Mouse (Mus musculus) erythroblast, embryonic 14.5 days (primary cell): ENCODE data around the gene Kif18b. TPM values are rescaled to one million over a fixed set of nuclear protein-coding genes. Genes with fewer than 3 reads are reported as not detected.

ENCODE experiments used
- H3K27me3 ChIP-seq: 2 replicates; pipeline ENCODE4 v1.6.1; 2012; ENCODE audit warnings: inconsistent platforms; ENCODE audit not compliant: control insufficient read depth
- H3K36me3 ChIP-seq: 2 replicates; pipeline ENCODE4 v1.6.1; 2012; ENCODE audit warnings: mild to moderate bottlenecking, inconsistent platforms; ENCODE audit not compliant: control insufficient read depth
- H3K4me1 ChIP-seq: 2 replicates; pipeline ENCODE4 v1.6.1; 2012; ENCODE audit warnings: inconsistent platforms; ENCODE audit not compliant: control insufficient read depth
- H3K4me3 ChIP-seq: replicated peaks from 2 replicates; pipeline ENCODE3; 2012; ENCODE audit warnings: moderate library complexity, mild to moderate bottlenecking, inconsistent platforms
- H3K9me3 ChIP-seq: 2 replicates; pipeline ENCODE4 v1.6.1; 2012; ENCODE audit warnings: low read length, inconsistent platforms, mixed read lengths; ENCODE audit not compliant: control insufficient read depth
- GATA1 ChIP-seq: IDR thresholded peaks from 2 replicates; pipeline ENCODE4 v1.6.1; 2012; ENCODE audit warnings: low read length, inconsistent platforms, mixed read lengths
- TAL1 ChIP-seq: IDR thresholded peaks from 3 replicates; pipeline ENCODE4 v1.6.1; 2012; ENCODE audit warnings: low read length, inconsistent platforms, mixed read lengths
- polyA plus RNA-seq: library from polyadenylated mRNA; stranded (reverse); fragments of >175 nt; gene quantifications from 2 replicates; pipeline ENCODE4 v1.2.3, GENCODE M21; 2012

Kif18b gene
- polyA plus RNA-seq, 1 experiment, result 13.5 TPM

DNA sequence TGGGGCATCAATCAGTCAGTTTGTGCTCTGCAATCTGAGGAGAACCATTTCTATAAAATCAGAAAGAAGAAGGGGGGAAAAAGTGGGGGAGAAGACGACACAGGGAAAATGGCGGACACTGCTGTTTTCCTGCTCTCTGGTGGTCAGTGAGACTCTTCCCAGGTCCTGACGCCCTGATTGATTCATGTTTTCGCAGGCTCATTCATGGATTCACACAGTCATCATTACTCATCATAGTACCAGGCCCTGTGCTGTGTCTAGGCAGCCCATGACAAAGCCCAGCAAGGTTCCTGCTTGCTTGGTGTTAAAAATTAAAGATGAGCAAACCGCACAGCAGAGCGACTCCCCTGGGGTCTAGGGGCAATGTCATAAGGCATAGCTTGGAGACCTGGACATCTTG, 33.5 kb upstream of the Kif18b start:
- TF ChIP-seq TAL1, result no peak
- no peak for TF ChIP-seq GATA1
- no peaks in the 10 kb centered on the region for H3K36me3 ChIP-seq
- H3K4me3 ChIP-seq, result no peak overlapping the region
- no peaks in the 10 kb centered on the region for H3K4me1 ChIP-seq
- H3K27me3 ChIP-seq, result peaks cover 58% of the 10 kb centered on the region
- H3K9me3 ChIP-seq, result peaks cover 4% of the 10 kb centered on the region

GRCm38 (mm10) chr11:102957692-102958091, 32.8 kb upstream of the Kif18b start:
- Histone ChIP-seq H3K27me3 (peaks cover 58% of the 10 kb centered on the region), H3K4me1 (no peaks in the 10 kb centered on the region), H3K9me3 (peaks cover 4% of the 10 kb centered on the region), H3K4me3 (no peak overlapping the region), H3K36me3 (no peaks in the 10 kb centered on the region)
- TF ChIP-seq GATA1 (no peak), TAL1 (no peak)

DNA sequence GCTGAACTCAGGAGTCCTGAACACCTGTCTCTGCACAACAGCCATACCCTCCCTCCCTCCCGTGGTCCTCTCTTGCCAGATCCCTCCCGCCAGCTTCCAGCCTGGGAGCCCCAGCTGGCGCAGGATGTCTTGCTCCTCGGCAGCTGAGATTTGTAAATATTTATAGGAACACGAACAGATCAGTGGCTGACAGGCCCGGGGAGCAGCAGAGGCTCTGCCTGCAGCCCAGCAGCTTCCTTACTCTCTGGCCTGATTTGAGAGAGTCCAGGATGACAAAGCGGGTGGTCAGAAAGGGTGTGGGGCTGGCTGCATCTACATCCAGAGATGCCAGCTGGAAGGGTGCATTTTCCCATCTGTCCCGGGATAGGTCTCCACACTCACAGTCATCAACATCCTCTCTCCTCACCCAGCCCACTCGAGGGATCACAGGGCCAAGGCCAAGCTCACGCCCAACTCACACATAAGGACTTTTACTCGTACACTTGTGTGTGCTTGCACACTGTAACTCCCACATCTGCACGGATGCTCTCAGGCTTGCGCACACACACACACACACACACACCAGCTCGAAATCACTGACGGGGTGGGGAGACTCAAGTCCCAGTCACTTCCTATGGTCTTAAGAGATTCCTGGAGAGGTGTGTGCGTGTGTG, 32.2 kb upstream of the Kif18b start:
- H3K4me3 ChIP-seq, result no peak overlapping the region
- no peaks in the 10 kb centered on the region for H3K4me1 ChIP-seq
- H3K27me3 ChIP-seq, result peaks cover 60% of the 10 kb centered on the region
- TF ChIP-seq TAL1 (no peak), GATA1 (no peak)
- H3K9me3 ChIP-seq, result peaks cover 4% of the 10 kb centered on the region
- no peaks in the 10 kb centered on the region for H3K36me3 ChIP-seq

DNA sequence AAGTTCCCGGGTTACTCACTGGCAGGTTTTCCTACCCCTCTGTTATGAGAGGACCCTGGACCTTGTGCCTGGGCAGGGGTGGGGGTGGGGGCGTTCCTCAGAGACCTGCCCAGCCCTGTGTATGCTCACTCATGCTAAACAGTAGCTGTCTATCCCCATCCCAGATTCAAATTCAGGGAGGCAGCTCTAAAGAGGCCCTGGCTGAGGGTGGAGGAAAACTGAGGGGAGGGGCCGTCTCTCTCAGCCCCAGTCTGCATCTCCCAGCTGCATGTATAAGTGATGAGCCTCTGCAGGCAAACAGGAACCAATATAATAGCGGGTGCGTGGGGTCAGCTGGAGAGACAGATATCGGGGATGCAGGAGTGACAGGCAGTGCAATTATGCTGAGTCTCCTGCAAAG, 28.0 kb upstream of the Kif18b start:
- H3K4me3 ChIP-seq, result no peak overlapping the region
- TF ChIP-seq GATA1 (no peak), TAL1 (no peak)
- peaks cover 90% of the 10 kb centered on the region for H3K27me3 ChIP-seq
- H3K4me1 ChIP-seq, result peaks cover 7% of the 10 kb centered on the region
- peaks cover 12% of the 10 kb centered on the region for H3K9me3 ChIP-seq
- no peaks in the 10 kb centered on the region for H3K36me3 ChIP-seq

DNA sequence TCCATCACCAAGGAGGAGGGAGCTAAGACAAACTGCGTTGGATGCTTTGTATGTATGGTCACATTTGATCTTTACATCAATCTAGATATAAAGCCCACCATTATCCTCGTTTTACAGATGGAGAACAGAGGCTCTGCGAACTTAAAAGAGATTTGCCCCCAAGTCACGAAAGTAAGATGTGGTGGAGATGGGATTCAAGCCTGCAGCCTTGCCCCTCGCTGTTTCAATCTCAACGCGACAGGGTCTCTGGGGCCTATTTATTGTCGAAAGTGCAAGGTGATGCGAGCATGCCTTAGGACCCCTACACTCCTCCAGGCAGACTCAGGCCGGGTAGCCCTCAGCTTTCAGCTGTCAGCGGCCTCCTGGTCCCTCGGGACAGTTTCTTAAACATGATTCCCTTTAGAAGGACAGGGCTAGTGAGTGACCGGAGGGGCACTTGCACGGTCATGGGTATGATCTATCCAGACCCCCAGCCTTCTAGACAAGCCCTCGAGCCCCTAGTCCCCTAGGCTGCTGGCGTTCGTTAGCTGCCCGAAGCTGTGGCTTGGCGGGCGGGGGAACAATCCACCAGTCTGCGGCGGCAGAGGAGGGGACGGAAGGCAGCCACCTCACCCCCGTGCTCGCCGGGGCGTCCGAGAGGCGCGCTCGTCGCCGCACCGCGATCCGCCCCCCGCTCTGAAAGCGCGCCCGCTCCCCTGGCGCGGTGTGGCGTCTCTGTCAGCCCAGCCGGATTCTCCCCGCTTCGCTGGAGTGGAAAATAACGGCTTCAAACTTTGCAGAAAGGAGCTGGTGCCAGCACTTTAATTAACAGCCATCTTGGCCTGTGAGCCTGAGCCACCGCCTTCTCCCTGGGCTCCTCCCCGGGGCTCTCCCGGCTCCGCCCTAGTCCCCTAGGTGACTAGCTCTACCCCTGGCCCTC, 23.4 kb upstream of the Kif18b start:
- Histone ChIP-seq H3K36me3 (no peaks in the 10 kb centered on the region), H3K4me3 (peak overlapping the region; percentile 33), H3K9me3 (peaks cover 24% of the 10 kb centered on the region), H3K27me3 (peaks cover 100% of the 10 kb centered on the region), H3K4me1 (peaks cover 29% of the 10 kb centered on the region)
- TF ChIP-seq GATA1, result no peak
- no peak for TF ChIP-seq TAL1

GRCm38 (mm10) chr11:102946992-102947343, 22.0 kb upstream of the Kif18b start:
- Histone ChIP-seq H3K4me1 (peaks cover 29% of the 10 kb centered on the region), H3K4me3 (peak overlapping the region; percentile 32), H3K9me3 (peaks cover 24% of the 10 kb centered on the region), H3K27me3 (peaks cover 98% of the 10 kb centered on the region), H3K36me3 (no peaks in the 10 kb centered on the region)
- TF ChIP-seq TAL1 (no peak), GATA1 (no peak)

GRCm38 (mm10) chr11:102946265-102946991, 21.5 kb upstream of the Kif18b start, which contains the start of gene C1ql1:
Gene C1ql1 (minus strand): TSS chr11:102946688.
- Histone ChIP-seq H3K4me1 (peaks cover 34% of the 10 kb centered on the region), H3K27me3 (peaks cover 95% of the 10 kb centered on the region), H3K9me3 (peaks cover 24% of the 10 kb centered on the region), H3K36me3 (no peaks in the 10 kb centered on the region), H3K4me3 (peak within 1 kb of the TSS; percentile 32)
- TF ChIP-seq GATA1 (no peak), TAL1 (no peak)

- TF ChIP-seq GATA1, result no peak
- TF ChIP-seq TAL1, result no peak
- Histone ChIP-seq H3K4me1 (peaks cover 40% of the 10 kb centered on the region), H3K36me3 (no peaks in the 10 kb centered on the region), H3K27me3 (peaks cover 95% of the 10 kb centered on the region), H3K4me3 (no peak overlapping the region), H3K9me3 (peaks cover 24% of the 10 kb centered on the region)
Observed at GRCm38 (mm10) chr11:102945306-102946264, 20.7 kb upstream of the Kif18b start.
